Mouse (Mus musculus) sigmoid colon, adult 10 weeks (tissue): ENCODE measurements around the gene Gm10118. TPM values are rescaled to one million over a fixed set of nuclear protein-coding genes. Genes with fewer than 3 reads are reported as not detected.

Experiments used
- polyA plus RNA-seq: library from polyadenylated mRNA; stranded (reverse); fragments of 350-450 nt; fragmentation: Illumina TruSeq; extraction: RNeasy Lipid Tissue Mini Kit (QIAGEN cat#74804); gene quantifications from one replicate; pipeline ENCODE4 v1.2.3, GENCODE M21; 2014; ENCODE audit warnings: low read depth, low replicate concordance

Gene Gm10118
- polyA plus RNA-seq = not detected

DNA sequence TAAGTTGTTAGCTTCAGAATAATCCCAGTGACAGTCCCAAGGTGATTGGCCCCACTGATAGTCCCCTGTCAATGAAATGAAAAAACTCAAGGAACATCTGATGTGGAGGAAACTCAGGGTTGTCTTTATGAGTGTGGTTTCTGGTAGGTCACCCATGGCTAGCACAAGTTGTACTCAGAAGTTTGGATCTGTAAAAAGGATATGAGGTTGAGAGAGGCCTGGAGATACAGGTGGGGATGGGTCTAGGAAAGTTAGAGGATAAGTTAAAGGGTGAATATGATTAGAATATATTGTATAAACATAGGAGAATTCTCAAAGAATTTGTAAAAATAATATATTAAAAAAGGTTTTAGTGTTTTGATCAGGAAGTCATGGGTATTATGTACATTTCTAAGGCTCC is at the start of gene Gm10118:
Gene Gm10118, minus strand, starts transcription at position 101 of the 400 bp plus-strand sequence.

Other genes with a start within 250 kb of the Gm10118 start
- gene Lrrtm3, start 162.8 kb upstream of the Gm10118 start, polyA plus RNA-seq = 0.95 TPM